Mouse (Mus musculus): Measurements from ENCODE around the gene Aip. TPM values are rescaled to one million over a fixed set of nuclear protein-coding genes. Genes with fewer than 3 reads are reported as not detected.

The Aip gene
- polyA plus RNA-seq, 1 experiment from 2014 or later = 87.5 TPM

- peaks cover 32% of the 10 kb centered on the region for H3K4me1 ChIP-seq (ENCODE audit: control insufficient read depth, insufficient read depth, low read length)
- H3K36me3 ChIP-seq (ENCODE audit: control insufficient read depth, insufficient read depth) = peaks cover 2% of the 10 kb centered on the region; the same call in 1 of the 2 replicates
- peak overlapping the region; percentile 71 for H3K4me3 ChIP-seq (ENCODE audit: low read length)
- no peak overlapping the region for H3K27ac ChIP-seq (ENCODE audit: low read length)
- no peak for ATAC-seq (replicated peaks; ENCODE audit: extremely low read depth, insufficient read depth, low FRiP score)
- H3K27me3 ChIP-seq (ENCODE audit: control insufficient read depth, insufficient read depth, low read length) = peaks cover 20% of the 10 kb centered on the region; the same call in 1 of the 2 replicates
- under 1% methylated on average over 50 of the region's 52 CpGs for WGBS
- H3K9ac ChIP-seq (ENCODE audit: low read length) = peak overlapping the region; percentile 78
- no peaks in the 10 kb centered on the region for H3K9me3 ChIP-seq (replicated peaks; ENCODE audit: control insufficient read depth, low read length)
- H3K4me2 ChIP-seq (ENCODE audit: low read depth, low read length) = peak overlapping the region; percentile 92
Measured at GRCm38 (mm10) chr19:4100718-4101261, 24.9 kb downstream of the Aip start.

GRCm38 (mm10) chr19:4099837-4100717, 25.6 kb downstream of the Aip start, which contains the start of gene Pitpnm1:
Gene Pitpnm1, plus strand, starts transcription at chr19:4099998.
- H3K27me3 ChIP-seq (ENCODE audit: control insufficient read depth, insufficient read depth, low read length) = peaks cover 20% of the 10 kb centered on the region; the same call in 1 of the 2 replicates
- under 1% methylated on average over 52 of the region's 53 CpGs for WGBS
- peak within 1 kb of the TSS; percentile 78 for H3K9ac ChIP-seq (ENCODE audit: low read length)
- H3K4me1 ChIP-seq (ENCODE audit: control insufficient read depth, insufficient read depth, low read length) = peaks cover 32% of the 10 kb centered on the region
- peak within 1 kb of the TSS; percentile 49 for H3K27ac ChIP-seq (ENCODE audit: low read length)
- peak within 1 kb of the TSS; percentile 92 for H3K4me2 ChIP-seq (ENCODE audit: low read depth, low read length)
- H3K9me3 ChIP-seq (replicated peaks; ENCODE audit: control insufficient read depth, low read length) = no peaks in the 10 kb centered on the region
- H3K4me3 ChIP-seq (ENCODE audit: low read length) = peak within 1 kb of the TSS; percentile 71
- peak; percentile 8; the same call in 1 of the 2 replicates for ATAC-seq (replicated peaks; ENCODE audit: extremely low read depth, insufficient read depth, low FRiP score)
- H3K36me3 ChIP-seq (ENCODE audit: control insufficient read depth, insufficient read depth) = peaks cover 2% of the 10 kb centered on the region; the same call in 1 of the 2 replicates

GRCm38 (mm10) chr19:4099056-4099455, 26.6 kb downstream of the Aip start:
- H3K27me3 ChIP-seq (ENCODE audit: control insufficient read depth, insufficient read depth, low read length) = peaks cover 20% of the 10 kb centered on the region; the same call in 1 of the 2 replicates
- ATAC-seq (replicated peaks; ENCODE audit: extremely low read depth, insufficient read depth, low FRiP score) = peak; percentile 12; the same call in 1 of the 2 replicates
- H3K9ac ChIP-seq (ENCODE audit: low read length) = peak overlapping the region; percentile 78
- H3K4me3 ChIP-seq (ENCODE audit: low read length) = peak overlapping the region; percentile 71
- 10% methylated on average over 9 of the region's 9 CpGs for WGBS
- H3K4me2 ChIP-seq (ENCODE audit: low read depth, low read length) = peak overlapping the region; percentile 92
- H3K4me1 ChIP-seq (ENCODE audit: control insufficient read depth, insufficient read depth, low read length) = peaks cover 32% of the 10 kb centered on the region
- H3K9me3 ChIP-seq (replicated peaks; ENCODE audit: control insufficient read depth, low read length) = no peaks in the 10 kb centered on the region
- H3K36me3 ChIP-seq (ENCODE audit: control insufficient read depth, insufficient read depth) = peaks cover 2% of the 10 kb centered on the region; the same call in 1 of the 2 replicates
- peak overlapping the region; percentile 49 for H3K27ac ChIP-seq (ENCODE audit: low read length)

- Histone ChIP-seq H3K4me2 (ENCODE audit: low read depth, low read length) (no peak overlapping the region), H3K36me3 (ENCODE audit: control insufficient read depth, insufficient read depth) (peaks cover 2% of the 10 kb centered on the region; the same call in 1 of the 2 replicates), H3K4me1 (ENCODE audit: control insufficient read depth, insufficient read depth, low read length) (peaks cover 32% of the 10 kb centered on the region), H3K9me3 (replicated peaks; ENCODE audit: control insufficient read depth, low read length) (no peaks in the 10 kb centered on the region), H3K9ac (ENCODE audit: low read length) (no peak overlapping the region), H3K27ac (ENCODE audit: low read length) (no peak overlapping the region; the same call in 1 of the 2 replicates), H3K4me3 (ENCODE audit: low read length) (no peak overlapping the region; the same call in 1 of the 2 replicates), H3K27me3 (ENCODE audit: control insufficient read depth, insufficient read depth, low read length) (peaks cover 20% of the 10 kb centered on the region; the same call in 1 of the 2 replicates)
- ATAC-seq (replicated peaks; ENCODE audit: extremely low read depth, insufficient read depth, low FRiP score) = no peak
- 89% methylated on average over 13 of the region's 13 CpGs for WGBS
Measured at GRCm38 (mm10) chr19:4098426-4098825, 27.2 kb downstream of the Aip start.

GRCm38 (mm10) chr19:4097441-4097825, 28.2 kb downstream of the Aip start:
- ATAC-seq (replicated peaks; ENCODE audit: extremely low read depth, insufficient read depth, low FRiP score) = peak; percentile 21

GRCm38 (mm10) chr19:4096642-4097440, 28.8 kb downstream of the Aip start, which contains the start of gene Cdk2ap2:
Gene Cdk2ap2, plus strand, starts transcription at chr19:4097182.
- ATAC-seq (replicated peaks; ENCODE audit: extremely low read depth, insufficient read depth, low FRiP score) = peak; percentile 90
- no peaks in the 10 kb centered on the region for H3K36me3 ChIP-seq (ENCODE audit: control insufficient read depth, insufficient read depth)
- peak within 1 kb of the TSS; percentile 68 for H3K4me2 ChIP-seq (ENCODE audit: low read depth, low read length)
- H3K27ac ChIP-seq (ENCODE audit: low read length) = peak within 1 kb of the TSS; percentile 86
- peak within 1 kb of the TSS; percentile 76 for H3K9ac ChIP-seq (ENCODE audit: low read length)
- under 1% methylated on average over 65 of the region's 65 CpGs for WGBS
- peaks cover 12% of the 10 kb centered on the region; the same call in 1 of the 2 replicates for H3K27me3 ChIP-seq (ENCODE audit: control insufficient read depth, insufficient read depth, low read length)
- no peaks in the 10 kb centered on the region for H3K9me3 ChIP-seq (replicated peaks; ENCODE audit: control insufficient read depth, low read length)
- H3K4me1 ChIP-seq (ENCODE audit: control insufficient read depth, insufficient read depth, low read length) = peaks cover 32% of the 10 kb centered on the region
- H3K4me3 ChIP-seq (ENCODE audit: low read length) = peak within 1 kb of the TSS; percentile 70

More at GRCm38 (mm10) chr19:4097441-4097825, 28.2 kb downstream of the Aip start:
- peak overlapping the region; percentile 70 for H3K4me3 ChIP-seq (ENCODE audit: low read length)
- H3K4me2 ChIP-seq (ENCODE audit: low read depth, low read length) = peak overlapping the region; percentile 68
- H3K36me3 ChIP-seq (ENCODE audit: control insufficient read depth, insufficient read depth) = no peaks in the 10 kb centered on the region
- H3K9me3 ChIP-seq (replicated peaks; ENCODE audit: control insufficient read depth, low read length) = no peaks in the 10 kb centered on the region
- under 1% methylated on average over 21 of the region's 21 CpGs for WGBS
- H3K9ac ChIP-seq (ENCODE audit: low read length) = peak overlapping the region; percentile 71
- peaks cover 18% of the 10 kb centered on the region; the same call in 1 of the 2 replicates for H3K27me3 ChIP-seq (ENCODE audit: control insufficient read depth, insufficient read depth, low read length)
- peaks cover 32% of the 10 kb centered on the region for H3K4me1 ChIP-seq (ENCODE audit: control insufficient read depth, insufficient read depth, low read length)
- peak overlapping the region; percentile 77 for H3K27ac ChIP-seq (ENCODE audit: low read length)

GRCm38 (mm10) chr19:4095802-4096201, 29.9 kb downstream of the Aip start:
- no peaks in the 10 kb centered on the region for H3K36me3 ChIP-seq (ENCODE audit: control insufficient read depth, insufficient read depth)
- H3K27ac ChIP-seq (ENCODE audit: low read length) = no peak overlapping the region
- 66% methylated on average over 3 of the region's 3 CpGs for WGBS
- peaks cover 28% of the 10 kb centered on the region for H3K4me1 ChIP-seq (ENCODE audit: control insufficient read depth, insufficient read depth, low read length)
- peaks cover 5% of the 10 kb centered on the region; the same call in 1 of the 2 replicates for H3K27me3 ChIP-seq (ENCODE audit: control insufficient read depth, insufficient read depth, low read length)
- ATAC-seq (replicated peaks; ENCODE audit: extremely low read depth, insufficient read depth, low FRiP score) = no peak
- H3K9me3 ChIP-seq (replicated peaks; ENCODE audit: control insufficient read depth, low read length) = no peaks in the 10 kb centered on the region
- H3K4me2 ChIP-seq (ENCODE audit: low read depth, low read length) = no peak overlapping the region
- no peak overlapping the region for H3K9ac ChIP-seq (ENCODE audit: low read length)
- no peak overlapping the region for H3K4me3 ChIP-seq (ENCODE audit: low read length)

GRCm38 (mm10) chr19:4094774-4095303, 30.8 kb downstream of the Aip start:
- H3K27me3 ChIP-seq (ENCODE audit: control insufficient read depth, insufficient read depth, low read length) = no peaks in the 10 kb centered on the region
- H3K27ac ChIP-seq (ENCODE audit: low read length) = no peak overlapping the region
- ATAC-seq (replicated peaks; ENCODE audit: extremely low read depth, insufficient read depth, low FRiP score) = no peak
- 70% methylated on average over 5 of the region's 5 CpGs for WGBS
- H3K9ac ChIP-seq (ENCODE audit: low read length) = no peak overlapping the region
- no peak overlapping the region for H3K4me2 ChIP-seq (ENCODE audit: low read depth, low read length)
- no peaks in the 10 kb centered on the region for H3K9me3 ChIP-seq (replicated peaks; ENCODE audit: control insufficient read depth, low read length)
- peaks cover 22% of the 10 kb centered on the region for H3K4me1 ChIP-seq (ENCODE audit: control insufficient read depth, insufficient read depth, low read length)
- H3K36me3 ChIP-seq (ENCODE audit: control insufficient read depth, insufficient read depth) = no peaks in the 10 kb centered on the region
- no peak overlapping the region for H3K4me3 ChIP-seq (ENCODE audit: low read length)

Measured in heart, embryonic 16.5 days (tissue).